Mouse (Mus musculus) megakaryocyte, adult 5-6 weeks (primary cell): ENCODE results near the gene Decr2. TPM values are rescaled to one million over a fixed set of nuclear protein-coding genes. Genes with fewer than 3 reads are reported as not detected.
"Not testable (repeated sequence)": the region's sequence is repeated elsewhere in the genome, so short reads cannot be mapped to it uniquely, and the experiment has no call there.

Experiments used
- ATAC-seq: 2 replicates; pipeline ENCODE4 v1.8.0; 2016; ENCODE audit warnings: mild to moderate bottlenecking, inconsistent platforms; ENCODE audit not compliant: poor library complexity, severe bottlenecking
- total RNA-seq, 2 experiments: library from RNA; stranded (forward) in 1 of 2; stranded (reverse) in 1 of 2; fragments of 153-499, 151-499 nt in 1 of 2; fragments of 221-1000, 200-1000 nt in 1 of 2; gene quantifications; 2 replicates each; pipeline versions ENCODE4 v1.2.3 to v1.2.4; 2015 to 2017

The Decr2 gene
- total RNA-seq (2015) (4.8 and 5.0 TPM in 2 replicates), total RNA-seq (2017) (11.9 and 13.3 TPM in 2 replicates)

DNA sequence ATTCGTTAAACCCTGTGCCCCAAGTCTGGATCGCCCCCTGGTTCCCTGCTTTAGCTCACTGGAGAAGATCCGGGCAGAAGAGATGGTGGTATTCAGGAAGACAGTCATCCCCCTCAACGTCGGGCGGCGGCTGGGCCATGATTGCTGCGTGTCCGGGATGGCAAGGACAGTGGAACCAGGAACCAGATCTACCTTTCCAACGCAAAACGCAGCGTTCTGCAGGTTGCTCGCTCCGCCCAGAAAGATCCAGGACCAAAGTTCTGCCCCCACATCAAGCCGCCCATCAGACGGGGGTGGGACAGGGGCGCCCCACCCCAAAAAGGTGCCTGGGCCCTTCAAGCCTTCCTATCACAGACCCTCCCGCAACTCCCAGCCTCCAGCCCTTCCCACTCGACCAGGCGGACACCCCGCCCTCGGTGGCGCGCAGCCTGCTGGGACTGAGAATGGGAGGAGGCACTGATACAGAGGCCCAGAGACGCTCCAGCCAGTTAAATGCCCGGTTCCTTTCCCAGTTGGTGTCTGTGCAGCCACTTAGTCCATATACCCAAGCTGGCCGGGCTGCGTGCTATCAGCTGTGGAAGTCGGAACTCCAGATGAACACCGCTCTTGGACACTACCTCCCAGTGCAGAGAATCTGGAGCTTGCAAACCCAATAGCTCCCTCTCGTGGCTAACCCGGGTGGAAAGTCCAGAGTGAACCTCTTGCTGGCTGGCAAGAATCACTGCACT, at the start of gene Decr2:
TSS of gene Decr2 (minus strand) at position 433 of the 728 bp plus-strand sequence.
- peak; percentile 90 for ATAC-seq

DNA sequence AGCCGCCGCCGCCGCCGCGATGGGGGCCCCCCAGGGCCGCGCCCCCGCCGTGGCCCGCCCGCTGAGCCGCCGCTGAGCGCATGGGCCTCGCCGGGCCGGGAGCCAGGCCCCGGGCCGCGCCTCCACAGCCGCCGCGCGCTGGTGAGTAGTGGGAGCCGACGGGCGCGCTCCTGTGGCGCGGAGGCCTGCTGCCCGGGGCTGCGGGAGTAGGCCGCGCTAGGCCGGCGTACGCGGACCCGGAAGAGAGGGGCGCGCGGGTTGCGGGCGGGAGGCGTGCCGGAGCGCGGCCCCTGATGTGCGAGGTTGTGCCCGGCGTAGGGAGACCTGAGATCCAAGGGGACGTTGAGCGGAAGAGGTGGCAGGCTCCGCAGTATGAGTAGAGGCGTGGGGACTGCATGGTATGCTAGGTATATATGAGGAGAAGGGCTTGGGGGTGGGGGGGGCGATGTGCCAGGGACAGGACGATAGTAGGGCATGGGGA, 48.8 kb upstream of the Decr2 start:
- peak; percentile 32 for ATAC-seq

DNA sequence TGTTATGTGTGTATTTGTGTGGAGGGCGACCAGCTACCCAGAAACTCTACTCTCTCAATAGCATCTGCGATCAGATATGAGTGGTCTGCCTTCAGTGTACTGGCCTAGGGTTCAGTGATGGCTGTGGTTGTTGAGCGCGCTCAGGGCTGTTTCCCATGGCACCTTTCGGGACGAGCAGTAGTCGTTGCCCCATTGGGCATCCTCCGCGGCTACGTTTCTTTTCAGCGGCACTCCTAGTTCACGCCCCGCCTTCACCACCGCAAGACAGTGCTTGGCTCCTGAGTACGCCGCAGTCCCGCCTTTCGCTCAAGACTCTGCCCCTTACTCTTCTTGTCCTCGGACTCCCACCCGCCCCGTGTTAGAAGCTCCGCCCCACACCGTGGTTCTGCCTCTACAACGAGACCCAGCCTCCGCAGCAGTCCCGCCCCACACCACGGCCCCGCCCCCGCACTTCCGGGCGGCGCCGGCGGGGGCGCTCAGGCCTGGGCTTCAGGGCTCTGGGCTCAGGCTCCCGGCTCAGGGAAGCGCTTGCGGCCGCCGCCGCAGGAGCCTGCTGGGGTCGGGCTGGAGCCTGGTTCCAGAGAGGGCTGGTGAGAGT, 48.2 kb upstream of the Decr2 start, which contains the start of gene Axin1:
TSS of gene Axin1 (plus strand) at position 450 of the 598 bp plus-strand sequence.
- ATAC-seq = peak; percentile 96

DNA sequence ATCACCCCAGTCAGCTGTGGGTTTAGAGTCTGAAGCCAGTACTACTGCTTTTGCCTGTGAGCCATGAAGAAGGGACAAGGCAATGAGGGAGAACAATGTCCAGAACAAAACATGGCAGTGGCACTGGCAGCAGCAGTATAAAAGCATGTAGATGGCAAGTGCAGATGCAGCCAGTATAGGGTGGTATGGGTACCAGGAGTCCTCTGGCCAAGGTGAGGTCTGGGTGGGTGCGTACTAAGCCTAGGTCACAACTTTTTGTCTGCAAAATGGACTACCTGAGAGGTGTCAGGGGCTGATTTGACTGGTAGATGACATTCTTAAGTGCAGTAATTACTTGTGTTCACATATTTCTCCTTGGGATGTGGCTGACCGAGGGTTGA, 47.6 kb upstream of the Decr2 start:
- ATAC-seq = no peak

DNA sequence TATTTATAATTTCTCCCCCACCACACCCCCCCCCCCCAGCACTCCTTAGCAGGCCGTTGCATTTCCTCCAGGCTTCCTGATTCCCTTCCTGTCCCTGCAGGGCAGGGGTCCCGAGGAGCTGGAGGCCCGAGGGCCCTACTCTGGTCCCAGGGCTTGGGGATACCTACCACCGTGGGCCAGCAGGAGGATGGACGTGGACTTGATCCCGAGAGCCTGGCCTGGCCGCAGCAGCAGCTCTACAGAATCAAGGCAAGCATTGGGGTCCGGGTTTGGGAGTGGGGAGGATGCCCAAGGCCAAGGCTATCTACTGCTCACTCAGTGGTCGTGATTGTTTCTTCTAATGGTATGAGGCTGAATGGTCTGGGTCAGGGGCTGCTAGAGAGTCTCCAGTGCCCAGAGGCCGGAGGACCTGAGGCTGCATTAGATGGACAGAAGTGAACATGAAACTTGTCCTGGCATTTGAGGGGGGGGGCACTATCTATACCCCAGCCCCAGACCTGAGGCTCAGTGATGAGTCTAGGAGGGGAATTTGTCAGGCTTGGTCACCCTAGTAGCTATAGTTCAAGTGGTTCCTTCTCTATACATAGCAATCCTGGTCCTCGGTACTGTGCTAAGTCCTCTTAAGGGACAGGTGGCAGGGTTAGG, 47.1 kb upstream of the Decr2 start:
- ATAC-seq = no peak

DNA sequence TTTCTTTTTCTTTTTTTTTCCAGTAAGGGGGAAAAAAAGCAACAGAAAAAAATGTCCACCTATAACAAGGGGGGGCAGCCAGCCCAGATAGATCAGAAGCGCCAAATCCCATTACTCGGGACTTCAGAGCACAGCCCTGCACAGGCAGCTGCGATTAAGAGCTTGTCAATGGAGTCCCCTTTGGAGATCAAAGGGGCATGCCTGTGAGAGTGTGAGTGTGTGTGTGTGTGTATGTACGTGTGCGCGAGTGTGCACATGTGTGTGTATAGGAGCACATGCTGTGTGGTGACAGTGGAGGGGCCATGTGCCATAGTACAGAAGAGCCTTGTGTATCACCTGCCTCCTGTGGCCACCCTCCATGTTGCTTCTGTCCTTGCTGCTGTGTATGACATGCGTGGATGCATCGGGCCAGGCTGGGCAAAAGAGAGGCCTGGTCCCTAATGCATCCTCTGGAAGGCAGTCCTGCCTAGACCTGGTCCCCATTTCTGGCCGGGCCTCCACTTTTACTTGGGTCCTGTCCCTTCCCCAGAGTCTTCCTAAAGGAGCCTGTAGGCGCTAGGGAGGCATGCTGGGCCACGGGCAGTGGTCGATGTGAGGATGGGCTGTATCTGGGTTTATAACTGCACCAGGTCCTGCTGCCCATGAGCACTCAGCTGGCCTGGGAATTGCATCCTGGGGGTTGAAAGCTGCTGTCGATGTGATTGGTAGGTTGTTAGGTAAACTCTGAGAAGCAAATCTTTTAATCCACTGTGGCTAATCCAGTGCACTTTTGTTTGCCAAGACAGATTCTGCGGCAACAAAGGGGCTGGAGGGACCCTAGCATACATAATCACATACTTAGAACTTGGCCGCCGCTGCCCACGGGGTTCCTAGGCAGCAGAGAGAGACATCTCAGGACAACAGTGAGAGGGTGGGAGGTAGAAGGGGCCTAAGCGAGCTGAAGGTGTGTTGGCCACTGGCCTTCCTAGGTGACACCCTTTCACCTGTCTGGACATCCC, 42.0 kb upstream of the Decr2 start:
- ATAC-seq = no peak

DNA sequence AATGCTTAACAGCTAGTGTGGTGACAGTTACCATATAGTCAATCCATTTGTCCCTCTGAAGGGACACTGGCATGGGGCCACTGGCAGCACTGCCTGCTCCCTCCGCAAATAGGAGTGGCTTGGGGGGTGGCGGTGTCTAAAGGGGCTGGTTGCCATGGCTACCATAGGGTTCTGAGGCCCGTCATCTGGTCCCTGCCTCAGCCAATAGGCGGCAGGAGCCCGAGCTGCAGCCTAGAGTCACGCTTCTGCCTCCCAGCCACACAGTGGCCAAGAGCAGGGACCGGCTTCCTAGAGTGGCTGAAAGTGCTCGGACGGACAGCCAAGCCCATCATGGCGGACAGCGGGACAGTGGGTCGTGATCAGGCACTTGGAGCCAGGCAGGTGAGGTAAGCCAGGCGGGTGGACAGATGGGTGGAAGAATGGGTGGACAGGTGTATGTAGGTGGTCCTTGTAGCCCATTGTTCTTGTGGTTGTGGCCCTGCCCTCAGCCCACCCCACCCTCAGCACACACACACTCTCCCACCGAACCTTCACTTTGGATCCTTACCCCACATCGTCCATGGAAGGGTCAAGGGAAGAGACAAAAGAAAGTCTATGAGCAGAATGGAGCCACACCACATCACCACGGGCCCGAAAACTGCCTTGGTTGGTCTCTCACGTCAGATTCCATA, 41.1 kb upstream of the Decr2 start:
- no peak for ATAC-seq

DNA sequence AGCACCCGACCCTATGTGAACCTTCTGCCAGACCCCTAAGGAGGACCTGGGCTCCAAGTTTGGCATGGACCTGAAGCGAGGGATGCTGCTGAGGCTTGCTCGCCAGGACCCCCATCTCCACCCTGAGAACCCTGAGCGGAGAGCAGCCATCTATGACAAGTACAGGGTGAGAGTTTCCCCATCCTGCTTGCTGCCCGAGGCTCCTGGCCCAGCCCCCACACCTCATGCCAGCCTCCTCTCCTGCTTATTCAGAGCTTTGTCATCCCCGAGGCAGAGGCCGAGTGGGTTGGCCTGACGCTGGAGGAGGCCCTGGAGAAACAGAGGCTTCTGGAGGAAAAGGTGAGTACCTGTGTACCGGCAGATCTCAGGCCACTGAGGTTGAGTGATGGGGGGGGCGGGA, 35.1 kb upstream of the Decr2 start:
- ATAC-seq = no peak

DNA sequence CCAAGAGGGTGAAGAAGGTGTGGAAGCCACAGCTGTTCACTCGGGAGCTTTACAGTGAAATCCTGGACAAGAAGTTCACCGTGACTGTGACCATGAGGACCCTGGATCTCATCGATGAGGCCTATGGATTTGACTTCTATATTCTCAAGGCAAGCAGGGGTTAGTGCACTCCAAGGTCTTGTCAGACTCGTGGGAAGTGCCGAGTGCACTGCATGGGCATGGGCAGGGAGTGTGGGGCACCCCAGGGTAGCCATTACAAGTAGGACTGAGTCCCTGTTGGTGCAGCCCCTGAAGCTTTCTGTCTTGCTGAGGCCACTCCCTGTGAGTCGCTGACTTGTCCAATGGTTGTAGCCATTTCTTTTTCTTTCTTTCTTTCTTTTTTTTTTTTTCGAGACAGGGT, 34.4 kb upstream of the Decr2 start:
- ATAC-seq = no peak

DNA sequence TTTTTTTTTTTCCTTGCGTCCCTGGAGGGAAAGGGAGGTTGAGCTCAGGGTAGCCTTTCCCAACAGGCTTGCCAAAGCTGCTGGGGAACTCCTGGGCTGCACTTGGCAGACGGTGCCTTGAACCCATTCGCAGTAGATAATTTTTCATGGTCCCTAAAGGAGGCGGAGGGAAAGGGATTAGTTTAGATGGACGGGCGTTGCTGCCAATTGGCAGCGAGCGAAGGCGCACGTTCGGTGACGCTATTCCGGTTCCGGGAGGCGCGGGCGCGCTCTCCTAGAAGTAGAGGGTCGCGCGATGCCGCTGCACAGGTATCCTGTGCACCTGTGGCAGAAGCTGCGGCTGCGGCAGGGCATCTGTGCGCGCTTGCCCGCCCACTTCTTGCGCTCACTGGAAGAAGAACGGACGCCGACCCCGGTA, 33.1 kb upstream of the Decr2 start, which contains the start of gene Mrpl28:
TSS of gene Mrpl28 (plus strand) at position 234 of the 418 bp plus-strand sequence.
- peak; percentile 91 for ATAC-seq

DNA sequence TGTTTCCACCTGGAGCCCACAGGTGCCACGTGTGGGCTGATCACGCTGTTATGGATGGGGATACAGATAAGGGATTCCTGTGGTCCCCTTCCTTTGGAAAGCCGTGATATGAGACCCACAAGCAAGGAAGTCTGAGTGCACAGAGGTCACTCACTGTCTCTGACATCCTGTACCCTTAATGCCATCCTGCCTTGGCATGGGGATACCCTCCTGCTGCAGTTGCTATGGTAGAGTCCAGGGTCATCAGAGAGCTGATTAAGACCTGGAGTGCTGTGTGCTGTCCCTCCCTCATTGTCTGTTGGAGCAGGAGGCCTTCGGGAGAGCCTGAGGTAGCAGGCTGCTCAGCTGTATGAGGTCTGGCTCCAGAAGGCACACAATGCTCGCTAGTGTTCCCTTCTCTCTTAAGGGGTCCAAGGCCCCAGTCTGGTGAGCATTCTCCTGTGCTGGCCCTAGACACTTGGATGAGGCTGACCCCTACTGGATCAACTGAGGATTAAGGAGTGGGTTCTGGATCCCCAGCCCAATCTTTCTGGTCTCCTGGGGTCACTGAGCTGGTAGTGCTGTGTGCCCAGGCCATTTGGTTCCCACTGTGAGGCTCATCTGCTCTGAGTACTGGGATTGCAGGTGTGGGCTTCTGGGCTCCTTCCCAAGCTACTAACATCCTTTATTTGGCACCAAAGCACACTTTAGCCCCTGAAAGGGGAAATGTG, 32.4 kb upstream of the Decr2 start:
- no peak for ATAC-seq

DNA sequence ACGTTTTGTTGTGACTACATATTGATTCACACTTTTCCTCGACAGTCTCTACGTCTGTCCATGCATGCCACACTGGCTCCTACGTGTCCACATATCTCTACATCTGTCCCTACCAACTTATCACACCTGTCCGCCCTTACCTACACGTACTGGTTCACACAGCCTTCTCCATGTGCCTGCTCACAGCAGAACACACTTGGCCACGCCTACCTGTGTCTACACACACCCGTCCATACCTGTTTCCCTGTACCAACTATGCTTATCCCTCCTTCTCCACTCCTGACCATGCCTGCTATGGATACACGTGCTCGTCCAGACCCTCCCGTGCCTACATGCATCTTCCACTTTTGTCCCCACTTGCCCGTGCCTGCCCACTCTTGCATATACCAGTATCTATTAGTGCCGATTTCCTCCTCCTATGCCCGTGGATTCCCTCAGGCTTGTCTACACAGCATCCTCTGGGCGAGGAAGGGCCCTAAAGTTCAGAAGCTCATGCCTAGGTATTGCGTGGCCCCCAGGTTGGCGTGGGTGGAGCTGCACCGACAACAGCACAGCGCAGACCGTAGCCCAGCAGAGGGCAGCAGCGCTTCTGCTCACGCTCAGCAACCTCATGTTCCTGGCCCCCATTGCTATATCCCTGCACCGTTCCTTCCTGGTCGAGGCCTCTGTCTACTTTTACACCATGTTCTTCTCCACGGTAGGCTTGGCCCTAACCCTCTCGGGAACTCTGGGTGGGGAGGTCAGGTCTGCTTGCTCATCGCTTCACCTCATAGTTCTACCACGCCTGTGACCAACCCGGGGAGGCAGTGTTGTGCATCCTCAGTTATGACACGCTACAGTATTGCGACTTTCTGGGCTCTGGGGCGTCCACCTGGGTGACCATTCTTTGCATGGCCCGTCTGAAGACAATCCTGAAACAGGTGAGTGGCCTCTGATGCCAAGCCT, 29.9 kb upstream of the Decr2 start:
- ATAC-seq = peak; percentile 72

DNA sequence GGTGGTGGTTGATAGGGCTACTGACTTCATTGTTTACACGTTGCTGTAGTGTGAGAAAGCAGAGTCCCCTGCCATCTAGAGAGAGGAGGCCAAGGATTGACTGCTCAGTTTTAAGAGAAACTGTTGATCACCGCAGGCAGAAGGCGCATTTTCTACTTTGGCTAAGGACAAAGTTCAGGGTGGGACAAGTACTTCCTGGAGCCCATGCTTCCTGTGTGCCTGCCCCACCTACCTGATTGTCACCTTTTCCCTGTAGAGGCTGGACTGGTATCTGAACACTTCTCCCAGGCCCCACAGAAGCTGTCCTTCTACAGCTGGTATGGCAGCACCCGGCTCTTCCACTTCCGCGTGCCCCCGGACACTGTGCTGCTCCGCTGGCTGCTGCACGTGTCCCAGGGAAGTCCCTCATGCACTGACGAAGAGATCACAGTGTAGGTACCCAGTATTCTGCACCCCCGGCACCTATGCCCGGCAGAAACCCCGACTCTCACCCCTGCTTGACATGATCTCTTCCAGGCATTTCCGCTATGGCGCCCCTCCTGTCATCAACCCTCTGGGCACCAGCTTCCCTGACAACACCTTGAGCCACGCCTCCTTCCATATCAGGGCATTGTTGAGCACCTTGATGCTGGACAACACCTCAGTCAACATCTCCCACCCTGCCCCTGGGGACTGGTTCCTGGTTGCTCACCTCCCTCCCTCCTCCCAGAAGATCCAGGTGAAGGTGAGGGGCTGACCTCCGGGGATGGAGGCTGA, 26.5 kb upstream of the Decr2 start:
- no peak for ATAC-seq

DNA sequence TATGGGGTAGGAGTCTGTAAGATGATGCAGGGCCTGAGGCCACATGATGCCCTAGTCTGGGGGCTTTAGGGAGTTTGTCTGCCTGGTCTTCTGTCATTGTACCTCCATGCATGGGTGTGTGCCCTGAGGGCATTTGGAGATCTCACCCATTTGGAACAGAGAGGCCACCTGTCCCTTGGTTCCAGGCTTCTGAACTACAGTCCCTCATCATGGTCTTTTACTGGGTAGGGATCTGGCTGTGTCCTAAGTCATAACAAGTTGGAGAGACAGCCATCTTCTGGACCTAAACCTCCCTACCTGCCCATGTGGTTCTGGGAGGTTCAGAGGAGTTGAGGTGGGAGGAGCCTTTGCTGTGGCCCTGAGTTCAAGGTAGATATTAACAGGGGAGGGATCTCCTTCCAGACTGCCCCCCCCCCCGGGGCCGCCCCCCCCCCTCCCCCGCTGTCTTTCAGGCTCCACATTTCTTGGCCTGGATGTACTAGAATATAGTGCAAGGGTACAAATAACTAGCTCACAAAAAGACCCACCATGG, 25.9 kb upstream of the Decr2 start:
- no peak for ATAC-seq

DNA sequence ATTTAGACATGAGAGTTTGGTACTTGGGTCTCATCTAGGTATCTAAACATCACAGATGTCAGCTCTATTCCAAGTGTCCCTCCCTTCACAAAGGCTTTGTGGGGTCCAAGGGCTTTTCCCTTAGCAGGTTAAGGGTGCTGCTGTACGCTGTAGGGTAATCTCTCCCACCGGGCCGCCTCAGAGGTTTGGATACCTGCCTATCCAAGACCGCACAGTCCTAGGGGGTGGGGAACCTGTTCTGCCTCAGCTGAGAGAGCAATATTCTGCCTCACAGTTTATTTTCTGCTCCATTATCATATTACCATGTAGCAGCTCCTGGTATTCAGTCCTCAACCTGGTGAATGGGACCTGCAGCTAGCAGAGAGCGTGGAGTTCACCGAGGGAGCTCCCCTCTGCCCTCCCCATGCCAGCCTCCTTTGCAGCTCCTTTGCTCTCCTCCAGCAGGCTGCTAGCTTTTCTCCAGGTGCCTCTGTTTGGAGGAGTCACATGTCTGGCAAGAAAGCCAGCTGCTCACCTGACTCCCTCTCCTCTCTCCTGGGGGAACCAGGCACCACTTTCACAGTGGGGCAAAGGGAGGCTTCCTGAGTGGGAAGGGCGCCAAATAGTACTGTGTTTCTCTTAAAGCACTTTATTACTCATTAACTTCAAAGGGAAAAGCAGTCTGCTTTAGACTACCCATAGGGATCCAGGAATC, 25.2 kb upstream of the Decr2 start:
- no peak for ATAC-seq

DNA sequence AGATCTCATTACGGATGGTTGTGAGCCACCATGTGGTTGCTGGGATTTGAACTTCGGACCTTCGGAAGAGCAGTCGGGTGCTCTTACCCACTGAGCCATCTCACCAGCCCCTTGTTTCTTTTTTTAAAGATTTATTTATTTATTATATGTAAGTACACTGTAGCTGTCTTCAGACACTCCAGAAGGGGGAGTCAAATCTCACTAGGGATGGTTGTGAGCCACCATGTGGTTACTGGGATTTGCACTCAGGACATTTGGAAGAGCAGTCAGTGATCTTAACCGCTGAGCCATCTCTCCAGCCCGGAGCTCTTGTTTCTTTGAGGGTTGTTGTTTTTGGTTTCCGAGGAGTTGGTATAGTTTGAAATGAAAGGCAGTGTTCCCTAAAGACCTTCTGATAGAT, 24.3 kb upstream of the Decr2 start:
- not testable (repeated sequence) for ATAC-seq

DNA sequence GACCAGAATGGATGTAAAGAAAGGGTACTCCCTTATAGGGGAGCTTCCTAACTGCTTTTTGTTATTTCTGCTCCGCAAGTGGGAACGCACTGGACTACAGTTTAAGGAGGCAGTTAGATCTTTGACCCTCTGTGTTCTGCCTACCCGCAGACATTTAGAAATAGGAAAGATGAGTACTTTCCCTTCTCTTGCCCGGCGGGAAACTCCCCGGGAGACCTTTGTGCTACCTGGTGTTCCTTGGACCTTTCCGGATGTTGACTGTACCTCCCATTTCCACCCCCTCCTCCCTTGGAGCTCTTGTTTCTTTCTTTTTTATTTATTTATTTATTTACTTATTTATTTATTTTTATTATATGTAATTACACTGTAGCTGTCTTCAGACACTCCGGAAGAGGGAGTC, 23.9 kb upstream of the Decr2 start:
- no peak for ATAC-seq
